Mouse (Mus musculus): ENCODE measurements around the gene Cpsf3. TPM values are rescaled to one million over a fixed set of nuclear protein-coding genes. Genes with fewer than 3 reads are reported as not detected.

Cpsf3 gene
- polyA plus RNA-seq, 2 experiments, result 23.2 to 39.3 TPM

- Histone ChIP-seq H3K4me1 (replicated peaks; ENCODE audit: control insufficient read depth in 2 of 2, insufficient read depth in 2 of 2, low read length in 1 of 2) (peaks cover 0 to 4% of the 10 kb centered on the region in 2 experiments; a peak in 2 of 4 replicates), H3K36me3 (replicated peaks; ENCODE audit: control insufficient read depth, insufficient read depth, low read depth) (no peaks in the 10 kb centered on the region), H3K4me2 (ENCODE audit: low read depth) (no peak overlapping the region), H3K4me3 (ENCODE audit: insufficient read depth in 1 of 2, low read depth in 2 of 2, low read length in 2 of 2) (no peak overlapping the region), H3K9ac (replicated peaks) (no peak overlapping the region), H3K27me3 (ENCODE audit: control insufficient read depth, insufficient read depth, low read length) (no peaks in the 10 kb centered on the region), H3K9me3 (ENCODE audit: control insufficient read depth, low read length) (no peaks in the 10 kb centered on the region), H3K27ac (no peak overlapping the region)
- TF ChIP-seq EP300 (IDR thresholded peaks at IDR 0.05; ENCODE audit: low read depth) (no peak), CTCF (IDR thresholded peaks at IDR 0.05; ENCODE audit: low read depth) (peak; percentile 63)
- DNase-seq (ENCODE audit: low read depth in 3 of 3, low spot score in 3 of 3), result no peak
- no peak for ATAC-seq (ENCODE audit: insufficient read depth)
- 71% methylated on average over 6 of the region's 6 CpGs for WGBS (ENCODE audit: insufficient replicate concordance)
Measured at GRCm38 (mm10) chr12:21260494-21261256, 24.5 kb upstream of the Cpsf3 start.

- no peaks in the 10 kb centered on the region for H3K27me3 ChIP-seq (ENCODE audit: control insufficient read depth, insufficient read depth, low read length)
- ATAC-seq (ENCODE audit: insufficient read depth) (no peak), DNase-seq (ENCODE audit: low read depth in 3 of 3, low spot score in 3 of 3) (no peak)
- TF ChIP-seq EP300 (IDR thresholded peaks at IDR 0.05; ENCODE audit: low read depth) (no peak), CTCF (IDR thresholded peaks at IDR 0.05; ENCODE audit: low read depth) (no peak)
- H3K4me3 ChIP-seq (ENCODE audit: insufficient read depth in 1 of 2, low read depth in 2 of 2, low read length in 2 of 2), result no peak overlapping the region
- H3K36me3 ChIP-seq (replicated peaks; ENCODE audit: control insufficient read depth, insufficient read depth, low read depth), result no peaks in the 10 kb centered on the region
- H3K9ac ChIP-seq (replicated peaks), result no peak overlapping the region
- no peak overlapping the region for H3K4me2 ChIP-seq (ENCODE audit: low read depth)
- WGBS (ENCODE audit: insufficient replicate concordance), result 52% methylated on average over 4 of the region's 4 CpGs
- H3K9me3 ChIP-seq (ENCODE audit: control insufficient read depth, low read length), result no peaks in the 10 kb centered on the region
- no peak overlapping the region for H3K27ac ChIP-seq
- H3K4me1 ChIP-seq (replicated peaks; ENCODE audit: control insufficient read depth in 2 of 2, insufficient read depth in 2 of 2, low read length in 1 of 2), result peaks cover 0 to 10% of the 10 kb centered on the region in 2 experiments; a peak in 2 of 4 replicates
Measured at GRCm38 (mm10) chr12:21261521-21261920, 23.7 kb upstream of the Cpsf3 start.

DNA sequence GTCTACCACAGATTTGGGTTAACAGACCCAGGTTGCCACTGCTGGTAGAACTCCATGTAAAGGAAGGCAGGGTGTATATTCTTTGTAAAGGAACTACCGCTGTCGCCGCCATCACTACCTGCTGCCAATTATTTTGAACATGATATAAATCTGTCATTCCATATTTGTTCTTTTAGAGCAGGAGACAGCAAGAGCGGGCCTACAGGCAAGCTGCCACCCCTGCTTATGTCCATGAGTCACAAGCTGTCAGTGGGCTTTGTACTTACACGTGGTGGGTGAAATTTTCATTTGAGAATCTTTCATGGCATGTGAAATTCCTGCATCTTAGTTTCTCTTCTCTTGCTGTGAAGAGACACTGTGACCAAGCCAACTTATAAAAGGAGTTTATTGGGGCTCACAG lies 21.9 kb upstream of the Cpsf3 start:
- DNase-seq (ENCODE audit: low read depth in 3 of 3, low spot score in 3 of 3), result no peak
- no peak overlapping the region for H3K4me3 ChIP-seq (ENCODE audit: insufficient read depth in 1 of 2, low read depth in 2 of 2, low read length in 2 of 2)
- no peaks in the 10 kb centered on the region for H3K27me3 ChIP-seq (ENCODE audit: control insufficient read depth, insufficient read depth, low read length)
- H3K4me2 ChIP-seq (ENCODE audit: low read depth), result no peak overlapping the region
- H3K4me1 ChIP-seq (replicated peaks; ENCODE audit: control insufficient read depth in 2 of 2, insufficient read depth in 2 of 2, low read length in 1 of 2), result peaks cover 0 to 10% of the 10 kb centered on the region in 2 experiments; a peak in 2 of 4 replicates
- H3K27ac ChIP-seq, result no peak overlapping the region
- H3K36me3 ChIP-seq (replicated peaks; ENCODE audit: control insufficient read depth, insufficient read depth, low read depth), result no peaks in the 10 kb centered on the region
- ATAC-seq (ENCODE audit: insufficient read depth), result no peak
- H3K9ac ChIP-seq (replicated peaks), result no peak overlapping the region
- TF ChIP-seq CTCF (IDR thresholded peaks at IDR 0.05; ENCODE audit: low read depth), result no peak
- 71% methylated on average over 5 of the region's 5 CpGs for WGBS (ENCODE audit: insufficient replicate concordance)
- H3K9me3 ChIP-seq (ENCODE audit: control insufficient read depth, low read length), result no peaks in the 10 kb centered on the region

DNA sequence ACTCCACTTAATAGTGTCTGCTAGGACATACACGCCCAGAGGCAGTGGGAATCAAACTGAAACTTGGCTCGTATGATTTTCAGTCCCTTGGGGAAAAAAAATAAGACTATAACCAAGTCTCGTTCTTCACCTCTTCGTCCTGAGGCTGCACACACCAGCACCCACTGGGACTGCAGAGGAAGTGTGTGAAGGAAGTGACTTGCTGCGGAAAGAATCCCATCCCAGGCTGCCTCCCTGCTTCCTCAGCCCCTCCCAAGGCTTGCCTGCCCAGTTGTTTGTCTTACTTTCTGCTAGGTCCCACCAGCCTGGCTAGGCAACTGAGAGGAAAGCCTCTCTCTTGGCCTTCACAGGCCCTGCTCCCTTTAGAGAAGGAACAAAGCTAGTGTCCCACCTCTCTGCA lies 20.9 kb upstream of the Cpsf3 start:
- no peak overlapping the region for H3K9ac ChIP-seq (replicated peaks)
- DNase-seq (ENCODE audit: low read depth in 3 of 3, low spot score in 3 of 3) (no peak), ATAC-seq (ENCODE audit: insufficient read depth) (no peak)
- H3K27ac ChIP-seq, result no peak overlapping the region
- H3K36me3 ChIP-seq (replicated peaks; ENCODE audit: control insufficient read depth, insufficient read depth, low read depth), result no peaks in the 10 kb centered on the region
- 31% methylated on average over 5 of the region's 5 CpGs for WGBS (ENCODE audit: insufficient replicate concordance)
- no peak overlapping the region for H3K4me3 ChIP-seq (ENCODE audit: insufficient read depth in 1 of 2, low read depth in 2 of 2, low read length in 2 of 2)
- H3K9me3 ChIP-seq (ENCODE audit: control insufficient read depth, low read length), result no peaks in the 10 kb centered on the region
- peaks cover 0 to 10% of the 10 kb centered on the region in 2 experiments; a peak in 2 of 4 replicates for H3K4me1 ChIP-seq (replicated peaks; ENCODE audit: control insufficient read depth in 2 of 2, insufficient read depth in 2 of 2, low read length in 1 of 2)
- no peak overlapping the region for H3K4me2 ChIP-seq (ENCODE audit: low read depth)
- TF ChIP-seq CTCF (IDR thresholded peaks at IDR 0.05; ENCODE audit: low read depth) (no peak), EP300 (IDR thresholded peaks at IDR 0.05; ENCODE audit: low read depth) (no peak)
- no peaks in the 10 kb centered on the region for H3K27me3 ChIP-seq (ENCODE audit: control insufficient read depth, insufficient read depth, low read length)

- Histone ChIP-seq H3K9ac (replicated peaks) (no peak overlapping the region), H3K36me3 (replicated peaks; ENCODE audit: control insufficient read depth, insufficient read depth, low read depth) (no peaks in the 10 kb centered on the region), H3K4me2 (ENCODE audit: low read depth) (no peak overlapping the region), H3K4me3 (ENCODE audit: insufficient read depth in 1 of 2, low read depth in 2 of 2, low read length in 2 of 2) (no peak overlapping the region), H3K27ac (no peak overlapping the region), H3K9me3 (ENCODE audit: control insufficient read depth, low read length) (no peaks in the 10 kb centered on the region), H3K27me3 (ENCODE audit: control insufficient read depth, insufficient read depth, low read length) (no peaks in the 10 kb centered on the region), H3K4me1 (replicated peaks; ENCODE audit: control insufficient read depth in 2 of 2, insufficient read depth in 2 of 2, low read length in 1 of 2) (peaks cover 0 to 10% of the 10 kb centered on the region in 2 experiments; a peak in 2 of 4 replicates)
- ATAC-seq (ENCODE audit: insufficient read depth) (0 out of 2 replicates have a peak, but pooled peaks have one; percentile 32), DNase-seq (ENCODE audit: low read depth in 3 of 3, low spot score in 3 of 3) (no peak)
- 67% methylated on average over 3 of the region's 3 CpGs for WGBS (ENCODE audit: insufficient replicate concordance)
- no peak for TF ChIP-seq EP300 (IDR thresholded peaks at IDR 0.05; ENCODE audit: low read depth)
- no peak for TF ChIP-seq CTCF (IDR thresholded peaks at IDR 0.05; ENCODE audit: low read depth)
Measured at GRCm38 (mm10) chr12:21264970-21265369, 20.2 kb upstream of the Cpsf3 start.
